Mouse (Mus musculus) right cerebral cortex, postnatal 4 days (tissue): ENCODE data around the gene Nap1l5.
"Not testable (repeated sequence)": the region's sequence is repeated elsewhere in the genome, so short reads cannot be mapped to it uniquely, and the experiment has no call there.

ENCODE experiments used
- DNase-seq: peaks from one replicate; pipeline ENCODE4 v3.0.0-alpha.2; 2022

The Nap1l5 gene

DNA sequence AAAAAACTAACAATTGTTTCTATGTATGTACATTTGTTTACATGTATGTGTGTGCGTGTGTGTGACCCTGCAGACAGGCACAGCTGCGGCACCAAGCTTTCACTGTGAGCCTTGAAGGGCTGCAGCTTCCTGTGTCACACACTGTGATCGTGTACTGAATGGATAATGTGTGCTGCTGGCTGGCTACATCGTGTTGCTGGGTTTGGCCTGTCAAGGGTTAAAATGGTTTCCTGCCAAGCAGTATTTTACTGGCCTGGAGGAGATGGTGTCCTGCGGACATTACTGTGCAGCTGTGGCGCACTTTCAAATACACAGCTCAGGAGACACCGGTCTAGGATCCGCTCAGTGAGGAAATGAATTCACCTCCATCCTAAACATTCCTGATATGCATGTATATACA lies 3.7 kb downstream of the Nap1l5 start:
- peak; percentile 38 for DNase-seq

DNA sequence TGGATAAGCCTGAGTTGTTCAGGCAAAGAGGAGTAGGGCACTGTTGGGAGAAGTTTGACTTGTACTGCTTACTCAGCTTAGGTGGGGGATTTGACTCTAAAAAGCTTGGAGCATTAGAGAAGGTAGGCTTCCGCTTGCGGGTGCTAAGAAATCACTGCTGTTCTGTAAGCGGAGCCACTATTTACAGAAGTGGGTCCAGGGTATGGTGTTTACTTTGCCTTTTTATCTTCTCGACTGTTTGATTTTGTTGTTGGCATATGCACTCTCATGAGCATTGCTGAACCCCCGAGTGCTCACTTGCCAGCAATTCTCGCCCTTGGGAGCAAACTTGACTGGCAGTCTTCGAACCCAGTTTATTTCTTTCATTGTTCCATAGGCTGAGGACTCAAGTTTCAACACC lies 6.3 kb downstream of the Nap1l5 start:
- DNase-seq = no peak

DNA sequence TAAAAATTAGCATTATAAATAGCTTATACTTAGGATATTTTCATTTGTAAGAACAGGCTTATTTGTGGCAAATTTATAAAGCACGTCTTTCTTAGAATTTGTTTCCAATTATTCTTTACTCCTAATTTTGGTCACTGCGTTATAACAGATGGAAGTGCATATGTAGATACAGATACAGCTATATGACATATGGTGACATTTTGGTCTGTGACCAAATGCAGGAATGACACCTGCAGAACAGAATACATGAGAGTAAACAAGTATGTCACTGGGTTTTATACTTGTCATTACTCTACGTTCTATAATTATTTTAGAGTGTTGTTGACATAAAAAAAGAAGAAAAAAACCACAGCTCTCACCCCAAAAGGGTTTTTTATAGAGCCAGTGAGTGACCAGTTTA lies 7.8 kb downstream of the Nap1l5 start:
- DNase-seq = no peak

DNA sequence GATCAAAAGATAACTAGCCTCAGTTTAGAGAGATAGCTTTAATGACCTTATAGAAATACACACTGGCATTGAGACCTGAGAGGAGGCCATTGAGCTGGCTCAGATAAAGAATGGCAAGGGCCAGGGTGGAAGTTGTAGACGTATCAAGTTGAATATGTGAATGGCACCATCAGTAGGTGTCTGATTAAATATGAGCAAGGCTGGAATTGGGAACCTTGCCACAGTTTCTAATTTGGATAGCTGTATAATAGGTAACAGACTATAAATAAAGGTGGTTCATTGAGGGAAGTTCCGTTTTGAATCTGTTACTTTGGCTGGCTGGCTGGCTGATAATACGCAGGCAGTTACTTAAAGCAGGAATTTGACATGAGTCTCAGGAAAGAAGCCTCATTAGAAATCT lies 10.2 kb downstream of the Nap1l5 start:
- DNase-seq = no peak

DNA sequence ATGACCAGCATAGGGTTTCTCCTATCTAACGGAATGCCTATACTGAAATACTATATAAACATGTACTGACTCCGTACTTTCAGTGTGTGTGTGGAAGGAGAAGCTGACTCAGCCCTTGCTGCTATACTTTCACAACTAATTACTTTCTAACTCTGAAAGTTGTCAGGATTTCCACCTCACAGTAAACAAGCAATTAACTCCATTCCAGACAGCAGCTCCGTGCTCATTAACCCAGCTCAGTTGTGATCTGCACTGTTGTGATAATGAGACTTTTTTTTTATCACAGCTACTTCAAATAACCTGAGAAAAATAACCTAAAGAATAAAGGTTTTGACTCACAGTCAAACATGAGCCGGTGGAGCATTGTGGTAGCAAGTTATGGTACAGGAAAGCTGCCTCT lies 11.9 kb downstream of the Nap1l5 start:
- DNase-seq = no peak

DNA sequence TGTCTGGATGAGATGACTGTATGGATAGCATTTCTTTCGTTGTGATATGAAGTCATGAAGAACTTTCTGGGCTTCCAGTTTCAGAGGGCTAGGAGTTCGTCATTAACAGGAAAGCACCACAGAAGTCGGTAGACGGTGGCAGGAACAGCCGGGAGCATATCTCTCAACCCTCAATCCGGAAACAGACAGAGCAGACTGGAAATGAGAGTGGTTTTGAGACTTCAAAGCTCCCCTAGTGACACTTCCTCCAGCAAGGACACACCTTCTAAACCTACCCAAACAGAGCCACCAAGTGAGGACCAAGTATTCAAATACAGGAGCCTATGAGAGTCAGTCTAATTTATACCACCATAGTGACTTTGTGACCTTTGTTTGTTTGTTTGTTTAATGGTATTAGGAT lies 13.6 kb downstream of the Nap1l5 start:
- DNase-seq = no peak

DNA sequence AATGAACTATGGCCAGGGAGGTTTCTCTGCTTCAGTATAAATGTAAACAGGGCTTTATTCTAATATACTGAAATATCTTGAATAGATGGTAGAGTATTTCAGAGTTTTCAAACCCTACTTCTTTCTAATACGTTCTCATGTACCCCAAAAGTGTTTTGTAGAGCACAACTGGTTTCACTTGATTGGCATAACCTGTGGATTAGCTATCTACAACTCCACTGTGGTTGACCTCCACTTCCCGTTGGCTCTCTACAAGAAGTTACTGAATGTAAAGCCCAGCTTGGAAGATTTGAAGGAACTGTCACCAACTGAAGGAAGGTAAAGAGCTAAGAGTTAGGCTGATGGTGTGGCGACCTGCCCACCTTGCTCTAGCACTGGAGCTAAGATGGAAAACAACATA lies 17.0 kb downstream of the Nap1l5 start:
- DNase-seq = no peak

DNA sequence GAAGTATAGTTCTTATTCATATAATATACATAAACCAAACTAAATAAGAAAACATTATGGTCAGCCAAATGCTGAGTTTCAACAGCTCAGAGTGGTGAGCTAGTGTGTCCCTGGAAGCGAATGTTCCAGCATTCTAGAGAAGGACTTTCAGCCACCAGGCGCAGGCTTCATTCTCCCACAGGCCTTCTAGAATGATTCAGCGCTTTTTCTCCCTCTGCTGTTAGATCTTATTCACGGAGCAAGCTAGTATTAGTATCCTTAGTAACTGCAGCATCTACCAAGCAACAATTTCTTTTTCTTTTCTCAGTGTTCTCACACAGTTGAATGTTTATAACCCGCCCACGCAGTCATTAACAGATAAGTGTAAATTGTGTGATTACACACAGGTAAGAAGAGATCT lies 24.6 kb downstream of the Nap1l5 start:
- no peak for DNase-seq

DNA sequence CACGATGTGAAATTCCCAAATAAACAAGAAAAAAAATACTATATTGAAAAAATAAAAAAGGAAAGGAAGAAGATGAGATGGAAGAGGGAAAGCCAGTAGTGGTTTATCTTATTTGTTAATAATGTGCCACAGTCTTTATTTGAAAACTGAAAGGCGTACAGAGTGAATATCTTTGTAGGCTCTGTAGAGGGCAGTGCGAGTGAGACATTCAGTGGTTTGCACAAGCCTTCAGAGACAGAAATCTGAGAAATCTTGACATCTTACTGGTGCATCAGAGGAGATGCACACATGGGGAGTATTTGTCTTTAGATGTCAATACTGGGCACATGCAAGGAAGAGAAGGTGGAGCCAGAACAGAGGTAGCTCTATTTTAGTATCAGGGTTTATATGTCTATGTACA lies 25.5 kb downstream of the Nap1l5 start:
- no peak for DNase-seq

DNA sequence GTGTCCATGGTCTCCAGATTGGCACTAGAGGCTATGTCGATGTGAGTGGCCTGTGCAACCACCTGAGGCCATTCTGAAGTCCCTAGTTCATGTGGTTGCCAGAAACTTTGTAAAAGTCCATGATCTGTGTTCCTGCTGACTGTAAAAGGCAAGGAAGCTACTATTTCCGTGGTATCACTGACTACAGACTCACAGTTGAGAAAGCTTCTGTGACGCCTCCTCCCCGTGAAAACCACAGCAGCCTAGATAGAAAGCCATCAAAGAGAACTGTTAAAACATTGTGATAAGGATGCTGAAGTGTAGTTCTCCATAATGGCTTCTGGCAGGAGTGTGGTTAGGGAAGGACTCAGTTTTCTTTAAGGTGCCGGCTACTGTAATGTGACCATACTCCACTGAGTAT lies 26.0 kb downstream of the Nap1l5 start:
- DNase-seq = no peak

DNA sequence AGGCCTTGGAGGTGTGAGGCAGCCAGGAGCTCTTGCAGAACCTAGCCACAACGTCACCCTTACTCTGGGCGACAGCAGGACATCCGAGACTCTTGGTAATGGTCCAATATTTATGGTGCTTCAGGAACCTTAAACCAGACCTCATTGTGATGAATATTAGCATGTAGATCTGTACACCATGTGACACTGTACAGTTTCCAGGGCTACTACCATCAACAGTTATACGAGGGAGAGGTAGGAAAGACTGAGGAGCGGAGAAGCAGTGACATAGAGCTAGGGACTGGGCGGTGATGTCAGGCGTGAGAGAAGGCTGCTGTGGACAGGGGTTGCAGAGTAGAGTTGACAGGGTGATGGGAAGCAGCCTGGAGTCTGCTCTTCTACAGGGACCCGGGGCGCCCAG lies 26.9 kb downstream of the Nap1l5 start:
- no peak for DNase-seq

DNA sequence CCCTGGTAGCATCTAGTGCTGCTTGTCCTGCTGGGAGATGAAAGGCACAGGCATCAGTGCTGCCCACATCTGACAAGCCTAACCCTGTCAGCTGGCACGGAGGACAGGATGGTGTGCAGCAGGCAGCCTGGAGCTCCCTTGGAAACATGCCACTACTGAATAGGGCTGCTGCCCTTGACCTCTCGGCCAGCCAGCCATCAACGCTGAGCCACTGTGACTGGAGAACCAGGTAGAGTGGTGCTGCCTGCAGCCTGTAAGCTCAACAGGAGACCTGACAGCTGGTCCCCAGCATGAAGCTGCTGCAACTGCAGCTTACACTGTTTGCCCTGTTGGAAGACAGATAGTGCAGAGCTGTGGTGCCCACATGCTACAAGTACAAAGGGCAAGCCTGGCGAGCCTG lies 27.3 kb downstream of the Nap1l5 start:
- DNase-seq = no peak

DNA sequence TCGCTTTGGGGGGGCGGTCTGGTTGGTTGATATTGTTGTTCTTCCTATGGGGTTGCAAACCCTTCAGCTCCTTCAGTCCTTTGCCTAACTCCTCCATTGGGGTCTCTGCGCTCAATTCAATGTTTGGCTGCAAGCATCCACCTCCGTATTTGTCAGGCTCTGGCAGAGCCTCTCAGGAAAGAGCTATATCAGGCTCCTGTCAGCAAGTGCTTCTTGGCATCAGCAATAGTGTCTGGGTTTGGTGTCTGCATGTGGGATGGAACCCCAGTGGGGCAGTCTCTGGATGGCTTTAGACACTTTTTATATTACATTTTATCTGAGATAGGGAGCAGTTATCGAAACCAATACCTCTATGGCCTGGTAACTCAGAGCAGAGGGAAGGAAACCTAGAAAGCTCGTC lies 39.0 kb downstream of the Nap1l5 start:
- DNase-seq = not testable (repeated sequence)

DNA sequence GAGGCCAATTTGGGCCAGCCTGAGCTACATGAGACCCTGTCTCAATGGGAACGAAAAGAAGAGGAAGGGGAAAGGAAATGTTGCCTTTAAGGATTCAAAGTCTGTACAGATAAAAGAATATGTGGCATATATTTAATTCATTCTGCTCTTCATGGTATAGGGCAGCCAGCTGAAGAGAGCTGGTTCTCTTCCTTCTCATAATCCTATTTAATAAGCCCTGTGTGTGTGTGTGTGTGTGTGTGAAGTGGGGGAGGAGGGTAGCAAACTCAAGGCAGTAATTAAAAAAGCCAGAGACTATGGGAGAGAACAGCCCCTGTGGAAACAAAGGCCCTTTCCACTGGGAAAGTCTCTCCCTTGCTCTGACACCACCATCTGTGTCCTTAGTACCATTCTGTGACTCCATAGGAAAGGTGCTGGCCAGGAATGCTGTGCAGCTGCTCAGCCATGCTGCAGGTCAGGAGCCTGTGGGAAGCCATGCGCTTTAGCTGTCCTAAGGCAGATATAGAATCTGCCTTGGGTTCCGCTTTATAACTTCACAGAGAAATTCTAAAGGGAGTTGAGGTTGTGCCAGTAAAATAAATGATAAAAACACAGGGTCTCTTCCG lies 43.1 kb downstream of the Nap1l5 start:
- DNase-seq = no peak

DNA sequence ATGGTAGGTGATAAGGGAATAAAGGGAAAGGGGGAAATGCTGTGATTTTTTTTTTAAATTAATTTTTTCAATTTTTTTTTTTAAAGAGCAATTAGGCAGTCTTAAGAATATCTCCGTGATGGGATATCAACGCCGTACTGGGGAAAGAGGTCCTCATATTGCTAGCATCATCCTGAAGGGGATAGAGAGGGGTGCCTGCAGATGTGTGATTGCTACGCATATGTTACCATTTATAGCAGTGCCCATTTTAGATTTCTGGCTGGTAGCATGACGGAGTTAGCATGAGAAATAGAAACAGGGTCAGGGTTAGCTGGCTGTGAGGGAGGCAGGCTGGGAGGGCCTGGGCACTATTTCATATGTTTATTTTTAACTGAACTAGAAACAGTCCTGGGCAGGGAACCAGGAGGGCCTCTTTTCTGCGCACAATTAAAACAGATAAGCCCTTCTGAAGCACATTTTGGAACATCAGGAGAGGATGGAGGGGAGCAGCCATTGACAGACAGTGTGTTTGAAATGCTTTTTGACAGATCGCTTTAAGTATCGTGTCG lies 44.4 kb downstream of the Nap1l5 start:
- DNase-seq = peak; percentile 21

DNA sequence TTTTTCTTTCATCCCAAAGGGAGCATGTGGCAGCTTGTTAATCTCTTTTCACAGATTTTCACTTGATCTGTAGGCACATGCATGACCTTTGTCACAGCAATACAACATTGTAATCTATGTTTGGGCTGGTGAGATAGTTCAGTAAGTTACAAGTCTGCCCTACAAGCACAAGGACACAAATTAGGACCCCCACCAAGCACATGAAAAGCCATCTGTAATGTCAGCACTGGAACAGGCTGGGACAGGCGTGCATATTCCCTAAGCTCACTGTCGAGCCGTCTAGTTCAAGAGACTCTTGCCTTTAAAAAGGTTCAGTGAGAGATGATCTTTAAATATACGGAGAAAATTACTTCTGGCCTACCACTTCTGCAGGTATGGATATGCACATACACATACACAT lies 47.4 kb downstream of the Nap1l5 start:
- no peak for DNase-seq

DNA sequence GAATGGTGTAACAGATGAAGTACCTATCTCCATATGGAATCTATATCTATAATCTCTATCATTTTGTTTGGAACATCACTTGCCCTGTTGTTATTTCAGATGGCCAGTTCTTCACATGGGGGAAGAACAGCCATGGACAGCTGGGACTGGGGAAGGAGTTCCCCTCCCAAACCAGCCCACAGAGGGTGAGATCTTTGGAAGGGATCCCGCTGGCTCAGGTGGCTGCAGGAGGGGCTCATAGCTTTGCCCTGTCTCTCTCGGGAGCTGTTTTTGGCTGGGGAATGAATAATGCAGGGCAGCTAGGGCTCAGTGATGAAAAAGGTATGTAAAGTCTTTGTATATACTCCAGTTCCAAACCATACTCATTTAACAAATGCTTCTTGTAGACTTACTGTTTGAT lies 50.4 kb downstream of the Nap1l5 start:
- no peak for DNase-seq

DNA sequence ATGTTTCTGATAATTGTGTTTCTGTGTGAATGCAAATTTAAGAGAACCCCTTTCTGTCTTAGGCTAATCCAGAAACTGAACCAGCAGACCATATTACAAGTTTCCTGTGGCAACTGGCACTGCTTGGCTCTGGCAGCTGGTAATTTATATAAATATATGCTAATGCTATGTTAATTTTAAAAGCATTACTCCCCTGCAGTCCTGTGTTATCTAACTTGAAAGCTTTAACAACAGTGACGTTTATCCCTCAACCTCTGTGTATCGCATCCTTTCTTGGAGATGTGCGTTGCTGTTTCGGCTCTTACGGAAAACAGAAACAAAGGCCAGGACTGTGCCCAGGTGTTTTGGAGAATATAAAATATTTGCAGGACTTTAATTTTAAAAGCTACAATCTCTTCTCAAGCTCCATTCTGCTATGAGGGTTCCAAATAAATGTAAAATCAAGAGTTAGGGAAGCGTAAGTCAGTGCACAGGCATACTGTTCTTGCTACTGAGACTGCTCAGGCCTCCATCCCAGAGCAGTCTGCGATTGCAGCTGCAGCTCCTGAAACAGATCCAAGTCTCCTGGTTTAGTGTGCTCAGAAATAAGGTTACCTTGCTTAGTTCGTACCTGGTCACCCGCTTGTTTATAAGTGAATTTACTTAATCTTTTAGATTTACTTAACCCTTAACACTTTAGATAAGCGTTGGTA lies 51.1 kb downstream of the Nap1l5 start:
- no peak for DNase-seq
